Mouse (Mus musculus) embryo, embryonic 11.5 days (tissue): Measurements from ENCODE around the gene Rnf150.

Experiments
- DNase-seq: peaks from one replicate; pipeline ENCODE4 v3.0.0-alpha.2; 2012; ENCODE audit warnings: low read depth, low spot score

Gene Rnf150

GRCm38 (mm10) chr8:82863041-82863744 is at the start of gene Rnf150:
Gene Rnf150 (plus strand): TSS chr8:82863356.
- peak; percentile 76 for DNase-seq

- no peak for DNase-seq
These were observed 36.8 kb upstream of the Rnf150 start for GRCm38 (mm10) chr8:82826135-82827046.

GRCm38 (mm10) chr8:82840415-82840814 is 22.7 kb upstream of the Rnf150 start:
- DNase-seq, result no peak

- no peak for DNase-seq
These were observed 22.2 kb upstream of the Rnf150 start for GRCm38 (mm10) chr8:82840963-82841362.

GRCm38 (mm10) chr8:82841520-82842142 is 21.5 kb upstream of the Rnf150 start:
- DNase-seq, result peak; percentile 9

- no peak for DNase-seq
These were observed 19.5 kb upstream of the Rnf150 start for GRCm38 (mm10) chr8:82843697-82844096.

GRCm38 (mm10) chr8:82844413-82844812 is 18.7 kb upstream of the Rnf150 start:
- DNase-seq, result no peak

GRCm38 (mm10) chr8:82846098-82846497 is 17.1 kb upstream of the Rnf150 start:
- DNase-seq, result no peak

GRCm38 (mm10) chr8:82846730-82847129 is 16.4 kb upstream of the Rnf150 start:
- DNase-seq, result no peak

GRCm38 (mm10) chr8:82858541-82859342 is 4.4 kb upstream of the Rnf150 start:
- no peak for DNase-seq

GRCm38 (mm10) chr8:82859343-82859620 is 3.9 kb upstream of the Rnf150 start:
- no peak for DNase-seq

- DNase-seq, result peak; percentile 29
These were observed 777 bp downstream of the Rnf150 start for GRCm38 (mm10) chr8:82863745-82864520.

- DNase-seq, result no peak
These were observed 1.3 kb downstream of the Rnf150 start for GRCm38 (mm10) chr8:82864521-82864818.

- no peak for DNase-seq
These were observed 2.1 kb downstream of the Rnf150 start for GRCm38 (mm10) chr8:82865239-82865638.

- DNase-seq, result no peak
These were observed 3.1 kb downstream of the Rnf150 start for GRCm38 (mm10) chr8:82866251-82866650.

- no peak for DNase-seq
These were observed 7.8 kb downstream of the Rnf150 start for GRCm38 (mm10) chr8:82870840-82871490.

- no peak for DNase-seq
These were observed 8.8 kb downstream of the Rnf150 start for GRCm38 (mm10) chr8:82871986-82872385.

GRCm38 (mm10) chr8:82874102-82874501 is 10.9 kb downstream of the Rnf150 start:
- DNase-seq, result no peak

GRCm38 (mm10) chr8:82875135-82875534 is 12.0 kb downstream of the Rnf150 start:
- DNase-seq, result no peak

- DNase-seq, result no peak
These were observed 21.3 kb downstream of the Rnf150 start for GRCm38 (mm10) chr8:82884480-82884879.

- DNase-seq, result no peak
These were observed 24.1 kb downstream of the Rnf150 start for GRCm38 (mm10) chr8:82887234-82887633.
